Mouse (Mus musculus) heart, adult 8-10 months (tissue): ENCODE measurements around the gene Gpr26. TPM values are rescaled to one million over a fixed set of nuclear protein-coding genes. Genes with fewer than 3 reads are reported as not detected.

Experiments
- DNase-seq: peaks from one replicate; pipeline ENCODE4 v3.0.0; 2022; ENCODE audit warnings: low spot score
- total RNA-seq, 4 experiments: library from RNA; stranded (reverse); gene quantifications; 2 replicates each; pipeline ENCODE4 v1.2.4; 2022

The Gpr26 gene
- total RNA-seq: under 1 TPM in 1 of 4 experiments, not detected in 3; 0.03 TPM

DNA sequence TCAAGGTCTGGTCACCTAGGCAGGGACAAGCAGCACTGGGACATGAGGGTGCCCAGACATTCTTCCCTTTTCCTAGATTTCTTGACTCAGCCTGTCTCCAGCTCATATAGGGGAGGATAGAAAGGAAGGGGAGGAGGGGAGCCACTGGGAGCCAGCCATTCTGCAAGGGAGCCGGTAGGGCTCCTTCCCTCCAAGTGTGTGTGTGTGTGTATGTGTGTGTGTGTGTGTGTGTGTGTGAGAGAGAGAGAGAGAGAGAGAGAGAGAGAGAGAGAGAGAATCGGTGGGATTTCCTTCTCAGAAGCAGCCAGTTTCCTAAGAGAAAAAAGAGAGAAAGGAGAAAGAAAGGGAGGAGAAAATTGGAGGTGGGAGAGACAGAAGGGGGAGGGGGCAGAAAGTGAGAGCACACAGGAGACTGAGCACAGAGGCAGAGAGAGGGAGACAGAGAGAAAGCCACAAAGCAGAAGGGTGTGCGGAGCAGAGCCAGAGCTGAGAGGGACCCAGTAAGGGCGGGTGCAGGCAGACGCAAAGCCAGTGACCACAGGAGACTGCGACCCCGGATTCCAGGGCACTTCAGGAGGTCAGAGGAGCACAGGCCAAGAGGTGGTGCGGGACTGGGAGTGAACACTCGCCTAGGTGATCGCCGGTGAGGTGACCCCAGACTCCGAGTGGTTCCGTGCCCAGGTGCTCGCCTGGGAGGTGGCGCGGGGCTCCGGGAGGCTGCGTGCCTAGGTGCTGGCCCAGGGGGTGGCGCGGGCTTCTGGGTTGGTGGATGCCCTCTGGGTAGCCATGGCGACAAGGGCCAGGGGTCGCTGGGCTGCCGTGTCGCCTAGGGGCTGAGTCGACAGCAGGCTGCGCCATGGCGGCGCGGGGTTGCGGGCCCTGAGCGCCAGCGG lies at the start of gene Gpr26:
Gpr26 (plus strand) TSS at position 438 of the 893 bp plus-strand sequence.
- DNase-seq: no peak

DNA sequence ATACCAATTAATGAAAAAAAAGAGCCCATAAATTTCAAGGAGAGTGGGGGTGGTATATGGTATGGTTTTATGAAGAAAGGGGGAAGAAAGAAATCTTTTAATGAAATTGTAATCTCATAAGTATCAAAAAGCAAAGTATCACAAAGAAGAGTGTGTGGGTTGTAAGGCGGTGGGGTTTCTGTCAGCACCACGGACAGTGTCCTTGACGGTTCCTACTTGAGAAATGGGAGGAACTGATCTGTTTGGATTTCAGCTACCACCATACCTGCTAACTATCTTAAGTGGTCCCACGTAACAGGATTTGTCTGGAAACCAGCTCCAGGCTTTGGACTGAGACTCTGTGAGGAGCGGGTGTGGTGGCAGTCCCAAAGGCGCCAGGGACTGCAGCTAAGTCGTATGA lies 48.9 kb upstream of the Gpr26 start:
- DNase-seq: no peak

DNA sequence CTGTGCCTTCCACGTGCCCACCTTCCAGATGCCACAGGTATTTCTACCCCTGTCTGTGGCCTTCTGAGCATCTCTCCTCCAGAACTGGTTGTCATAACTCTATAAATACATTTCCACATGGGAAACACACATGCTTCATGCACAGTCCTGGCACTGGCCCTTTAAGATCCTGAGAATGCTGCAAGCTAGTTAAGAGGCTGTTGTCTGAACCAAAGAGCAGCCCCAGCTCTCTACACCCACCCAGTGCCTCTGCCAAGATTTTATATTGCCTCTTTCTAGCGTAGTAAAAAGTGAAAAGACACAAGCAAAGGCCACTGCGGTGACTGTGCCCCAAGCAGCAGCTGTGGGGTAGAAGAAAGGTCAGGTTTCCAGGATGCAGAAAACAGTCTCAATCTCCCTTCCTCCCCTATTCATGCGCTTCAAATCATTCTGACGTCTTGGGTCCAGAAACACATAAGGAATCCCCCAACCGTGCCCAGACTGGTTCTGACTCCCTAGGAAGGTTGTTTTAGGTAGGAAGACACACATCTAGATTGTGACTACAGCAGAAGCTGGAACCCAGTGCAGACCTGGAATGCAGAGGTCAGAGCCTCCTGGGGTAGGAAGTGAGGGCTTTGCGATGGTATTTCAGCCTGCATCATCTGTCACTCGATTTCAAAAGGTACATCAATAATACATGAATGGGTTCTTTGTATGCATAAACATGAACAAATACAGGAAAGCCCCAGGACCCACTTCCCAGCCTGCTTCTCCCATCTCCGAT lies 38.8 kb upstream of the Gpr26 start:
- no peak for DNase-seq

DNA sequence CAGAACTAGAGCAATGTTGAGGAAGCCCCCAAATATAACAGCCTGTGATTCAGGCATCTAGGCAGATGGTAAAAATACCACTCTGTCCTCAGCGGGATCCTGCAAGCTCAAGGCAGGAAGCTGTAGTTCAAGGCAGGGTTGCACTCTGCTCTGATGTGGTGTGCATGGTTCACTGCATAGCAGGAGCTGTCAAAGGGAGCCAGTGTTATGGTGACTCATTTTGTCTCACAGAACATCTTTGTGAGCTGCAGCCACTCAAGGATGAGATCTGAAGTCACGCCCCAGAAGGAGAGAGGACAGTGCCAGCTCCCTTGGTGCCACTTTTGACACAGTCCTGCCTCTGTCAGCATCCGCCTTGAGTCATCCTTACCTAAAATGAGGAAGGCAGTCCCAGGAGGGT lies 28.6 kb upstream of the Gpr26 start:
- DNase-seq: no peak

DNA sequence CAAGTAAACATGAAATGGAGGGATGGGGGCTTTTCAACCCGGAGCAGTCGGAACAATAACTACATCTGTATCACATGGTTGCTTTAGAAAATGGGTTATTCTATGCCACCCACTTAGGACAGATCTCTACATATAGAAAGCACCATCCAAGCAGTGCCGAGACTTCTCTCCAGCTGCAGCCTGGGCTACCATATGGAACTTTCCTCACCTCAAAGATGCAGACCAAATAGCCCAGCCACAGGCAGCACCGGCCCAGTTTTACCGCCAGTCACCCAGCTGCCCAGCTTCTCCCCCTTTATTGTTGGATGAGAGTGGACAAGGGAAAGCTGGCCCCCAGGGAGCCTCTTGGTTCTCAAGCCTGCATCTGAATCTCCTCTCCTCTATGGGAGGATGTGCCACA lies 15.1 kb upstream of the Gpr26 start:
- no peak for DNase-seq

DNA sequence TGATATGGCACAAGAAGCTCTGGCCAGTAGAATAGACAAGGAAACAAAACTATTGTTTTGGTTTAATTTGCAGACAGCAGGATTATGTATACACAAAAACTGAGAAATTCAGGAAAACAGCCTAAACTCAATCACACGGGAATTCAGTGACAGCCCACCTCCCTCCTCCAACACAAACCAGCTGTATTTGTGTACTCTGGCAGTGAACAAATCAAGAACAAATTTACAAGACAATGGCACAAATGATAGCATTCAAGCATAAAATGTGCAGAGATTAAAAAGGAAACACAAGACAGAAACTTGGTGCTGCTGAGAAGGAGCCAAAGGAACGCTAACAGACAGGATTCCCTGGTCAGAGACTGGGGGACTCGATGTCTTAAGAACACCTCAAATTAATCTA lies 12.9 kb upstream of the Gpr26 start:
- no peak for DNase-seq

DNA sequence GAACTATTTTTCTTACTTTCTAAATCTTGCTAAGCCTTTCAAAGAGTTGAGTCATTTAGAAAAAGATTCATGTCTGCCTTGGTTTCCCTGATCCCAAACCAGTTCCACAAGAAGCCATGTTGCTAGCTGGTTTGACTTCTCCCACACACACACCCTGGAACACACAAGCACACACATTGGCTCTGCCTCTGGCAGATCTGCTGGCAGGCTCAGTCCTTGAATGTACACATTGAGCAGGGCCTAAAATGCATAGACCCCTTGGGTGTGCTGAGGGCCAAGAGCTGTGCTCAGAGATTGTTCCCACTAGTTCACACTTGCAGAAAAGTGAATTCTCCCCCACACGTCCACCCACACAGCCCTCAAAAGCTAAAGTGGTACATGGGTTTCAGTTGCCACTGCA lies 7.6 kb upstream of the Gpr26 start:
- no peak for DNase-seq

DNA sequence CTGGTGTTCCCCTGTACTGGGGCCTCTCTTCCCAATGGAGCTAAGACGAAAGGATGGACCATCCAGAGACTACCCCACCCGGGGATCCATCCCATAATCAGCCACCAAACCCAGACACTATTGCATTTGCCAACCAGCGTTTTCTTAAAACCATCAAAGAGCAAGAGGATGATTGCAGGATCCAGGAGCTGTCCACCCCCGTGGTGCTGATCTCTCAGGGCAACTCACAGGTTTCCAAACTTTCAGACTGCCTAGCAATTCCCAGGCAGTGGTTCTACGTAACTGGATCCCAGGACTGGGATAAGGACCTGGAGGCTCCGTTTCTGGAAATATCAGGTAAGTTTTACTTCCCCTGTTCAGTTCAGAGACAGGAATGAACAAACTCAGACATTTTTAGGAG lies 5.7 kb upstream of the Gpr26 start:
- DNase-seq: peak; percentile 2

DNA sequence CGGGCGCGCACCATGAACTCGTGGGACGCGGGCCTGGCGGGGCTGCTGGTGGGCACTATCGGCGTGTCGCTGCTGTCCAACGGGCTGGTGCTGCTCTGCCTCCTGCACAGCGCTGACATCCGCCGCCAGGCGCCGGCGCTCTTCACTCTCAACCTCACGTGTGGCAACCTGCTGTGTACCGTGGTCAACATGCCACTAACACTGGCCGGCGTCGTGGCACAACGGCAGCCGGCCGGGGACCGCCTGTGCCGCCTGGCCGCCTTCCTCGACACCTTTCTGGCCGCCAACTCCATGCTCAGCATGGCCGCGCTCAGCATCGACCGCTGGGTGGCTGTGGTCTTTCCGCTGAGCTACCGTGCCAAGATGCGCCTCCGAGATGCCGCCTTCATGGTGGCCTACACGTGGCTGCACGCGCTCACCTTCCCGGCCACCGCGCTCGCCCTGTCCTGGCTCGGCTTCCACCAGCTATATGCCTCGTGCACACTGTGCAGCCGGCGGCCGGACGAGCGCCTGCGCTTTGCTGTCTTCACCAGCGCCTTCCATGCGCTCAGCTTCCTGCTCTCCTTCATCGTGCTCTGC lies 745 bp downstream of the Gpr26 start:
- no peak for DNase-seq

DNA sequence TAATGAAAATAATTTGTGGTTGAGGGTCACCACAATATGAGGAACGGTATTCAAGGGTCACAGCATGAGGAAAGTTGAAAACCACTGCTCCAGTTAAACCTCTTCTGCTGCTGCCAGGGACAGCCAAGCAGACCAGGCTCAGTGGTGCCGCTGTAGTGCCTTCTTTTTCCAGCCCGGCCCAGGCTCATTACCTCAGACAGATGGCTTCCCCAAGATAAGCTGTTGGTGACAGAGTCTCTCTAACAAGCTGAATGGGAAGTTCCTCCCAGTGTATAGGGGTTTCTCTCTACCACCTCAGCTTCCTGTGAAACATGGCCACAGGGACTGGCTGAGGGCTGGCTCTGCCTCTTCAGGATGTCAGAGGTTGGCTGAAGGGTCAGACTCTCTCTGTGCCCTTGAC lies 4.0 kb downstream of the Gpr26 start:
- no peak for DNase-seq

DNA sequence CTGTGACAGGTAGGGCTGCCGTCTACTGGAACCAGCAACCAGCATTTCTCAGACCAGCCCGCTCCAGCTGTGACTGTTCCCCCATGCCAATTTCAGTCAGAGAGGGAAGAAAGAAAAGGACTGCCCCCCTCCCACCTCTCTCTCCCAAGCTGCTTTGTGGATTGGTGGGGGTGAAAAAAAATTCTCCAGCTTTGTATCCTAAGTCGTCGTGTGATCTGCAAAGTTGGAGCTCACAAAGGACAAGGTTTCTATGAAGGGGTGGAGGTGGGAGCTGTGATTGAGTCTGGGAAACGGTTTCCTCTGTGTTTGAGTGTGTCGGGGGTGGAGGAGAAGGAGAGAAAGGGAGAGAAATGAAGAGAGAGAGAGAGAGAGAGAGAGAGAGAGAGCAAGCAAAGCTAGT lies 9.6 kb downstream of the Gpr26 start:
- no peak for DNase-seq

DNA sequence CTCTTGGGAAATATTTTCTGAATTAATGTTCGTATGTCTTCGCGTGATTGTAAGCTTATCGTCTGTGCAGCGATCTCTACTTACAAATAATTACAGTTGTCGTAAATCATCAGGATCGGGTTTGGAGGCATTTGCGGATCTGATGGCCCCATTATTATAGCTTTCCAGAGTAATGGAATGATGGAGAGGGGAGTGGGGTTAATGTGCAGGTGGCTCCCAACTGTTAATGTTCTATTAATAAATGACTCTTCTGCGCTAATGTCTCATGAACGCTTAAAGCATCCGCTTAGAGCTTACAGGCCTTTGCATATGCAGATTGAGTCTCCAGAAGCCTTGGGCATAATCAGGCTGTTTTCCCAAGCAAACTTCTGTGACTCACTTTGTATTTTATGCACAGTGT lies 12.3 kb downstream of the Gpr26 start:
- DNase-seq: no peak

DNA sequence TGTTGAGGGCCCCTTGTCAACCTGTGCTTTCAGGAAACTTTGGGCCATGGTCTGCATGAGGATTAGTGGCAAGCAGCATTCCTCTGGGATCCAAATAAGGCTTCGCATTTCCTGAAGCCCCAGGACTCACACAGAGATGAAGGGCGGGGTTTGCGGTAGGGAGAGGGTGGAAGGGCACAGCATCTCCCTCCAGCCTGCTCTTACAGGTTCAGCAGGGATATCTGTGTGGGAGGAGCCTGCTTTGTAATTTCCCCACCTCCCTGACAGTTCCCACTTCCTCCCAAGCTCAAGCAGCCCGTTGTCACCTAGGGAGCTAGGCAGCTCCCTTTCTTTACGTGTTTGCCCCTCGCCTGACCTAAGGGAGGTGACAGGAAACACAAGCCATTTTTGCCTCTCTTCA lies 22.8 kb downstream of the Gpr26 start:
- DNase-seq: no peak

DNA sequence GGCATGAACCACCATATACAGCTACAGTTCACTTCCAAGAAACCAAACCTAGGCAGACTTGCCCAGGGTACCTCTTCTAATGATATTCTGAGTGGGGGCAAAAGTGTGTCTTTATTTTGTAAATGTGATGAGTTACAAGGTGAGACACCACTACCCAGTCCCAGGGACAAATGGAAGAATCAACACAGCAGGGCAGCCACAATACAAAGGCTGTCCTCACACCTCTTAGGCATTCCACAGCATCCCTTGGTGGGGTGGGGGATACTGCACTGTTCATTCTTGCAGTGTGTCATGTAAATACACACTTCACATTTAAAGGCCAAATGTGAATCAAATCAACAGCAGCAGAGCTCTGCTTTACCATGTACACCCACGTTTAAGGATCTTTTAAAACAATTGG lies 26.0 kb downstream of the Gpr26 start:
- DNase-seq: no peak

DNA sequence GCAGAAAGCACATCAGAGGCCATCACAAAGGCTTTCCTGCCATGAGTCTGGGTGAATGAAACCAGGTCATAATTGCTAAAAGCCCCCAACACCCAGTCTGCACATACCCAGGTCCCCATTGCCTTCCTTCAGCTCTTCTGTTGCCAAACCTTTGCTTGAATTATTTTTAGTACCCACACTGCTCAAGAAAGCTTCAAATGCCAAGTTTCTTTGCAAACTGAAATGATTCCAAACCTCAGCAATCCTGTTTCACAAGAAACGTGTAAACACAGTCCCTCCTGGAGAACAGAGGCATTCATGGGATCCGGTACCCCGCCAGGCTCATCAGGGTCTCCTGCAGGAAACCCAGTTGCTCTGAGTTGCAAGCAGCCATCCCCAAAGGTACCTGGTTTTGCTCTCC lies 26.6 kb downstream of the Gpr26 start:
- DNase-seq: no peak

DNA sequence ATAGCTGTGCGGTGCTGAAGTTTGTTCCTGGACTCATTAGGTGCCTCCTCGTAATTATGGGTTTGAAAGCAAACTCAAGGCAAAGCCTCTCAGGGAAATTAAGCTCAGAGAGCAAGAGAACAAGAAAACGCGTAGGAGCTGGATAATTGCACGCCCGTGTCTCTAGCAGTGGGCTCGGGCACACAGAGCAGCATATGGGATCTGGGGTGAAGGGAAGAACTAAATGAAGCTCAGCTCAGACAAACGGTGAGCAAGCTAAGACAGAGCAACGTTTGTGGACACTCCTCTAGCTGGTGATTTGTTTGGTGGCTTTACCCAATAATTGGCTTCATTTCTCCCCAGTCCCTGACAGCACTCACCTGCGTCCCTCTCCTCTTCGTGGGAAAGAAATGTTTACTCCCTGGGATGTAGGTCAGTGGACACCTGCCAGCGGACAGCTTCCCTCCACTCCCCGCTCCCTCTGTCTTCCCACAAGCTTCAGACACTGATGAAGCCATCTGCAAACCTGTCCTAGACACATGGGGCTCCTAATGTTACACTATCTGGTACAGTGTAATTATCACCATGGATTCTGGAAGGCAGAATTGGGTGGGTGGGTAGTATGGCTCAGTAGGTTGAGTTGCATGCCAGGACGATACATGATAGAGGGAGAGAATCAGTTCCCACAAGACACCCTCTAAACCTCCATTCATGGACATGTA lies 39.9 kb downstream of the Gpr26 start:
- no peak for DNase-seq

DNA sequence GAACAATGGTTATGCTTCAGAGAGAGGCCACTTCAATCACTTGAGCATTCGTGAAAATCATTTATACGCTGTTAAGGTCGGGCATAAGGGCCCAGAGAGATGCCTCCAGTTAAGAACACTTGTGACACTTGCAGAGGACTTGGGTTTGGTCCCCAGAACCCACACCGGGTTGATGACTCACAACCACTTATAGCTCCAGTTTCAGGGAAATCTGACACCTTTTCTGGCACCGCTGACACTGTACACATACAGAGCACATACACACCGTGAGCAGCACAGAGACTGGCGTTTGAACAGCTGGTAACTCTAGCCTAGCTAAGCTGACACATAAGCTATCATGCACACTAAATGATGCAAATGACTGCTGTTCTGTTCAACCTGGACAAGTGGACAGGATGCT lies 42.7 kb downstream of the Gpr26 start:
- no peak for DNase-seq

DNA sequence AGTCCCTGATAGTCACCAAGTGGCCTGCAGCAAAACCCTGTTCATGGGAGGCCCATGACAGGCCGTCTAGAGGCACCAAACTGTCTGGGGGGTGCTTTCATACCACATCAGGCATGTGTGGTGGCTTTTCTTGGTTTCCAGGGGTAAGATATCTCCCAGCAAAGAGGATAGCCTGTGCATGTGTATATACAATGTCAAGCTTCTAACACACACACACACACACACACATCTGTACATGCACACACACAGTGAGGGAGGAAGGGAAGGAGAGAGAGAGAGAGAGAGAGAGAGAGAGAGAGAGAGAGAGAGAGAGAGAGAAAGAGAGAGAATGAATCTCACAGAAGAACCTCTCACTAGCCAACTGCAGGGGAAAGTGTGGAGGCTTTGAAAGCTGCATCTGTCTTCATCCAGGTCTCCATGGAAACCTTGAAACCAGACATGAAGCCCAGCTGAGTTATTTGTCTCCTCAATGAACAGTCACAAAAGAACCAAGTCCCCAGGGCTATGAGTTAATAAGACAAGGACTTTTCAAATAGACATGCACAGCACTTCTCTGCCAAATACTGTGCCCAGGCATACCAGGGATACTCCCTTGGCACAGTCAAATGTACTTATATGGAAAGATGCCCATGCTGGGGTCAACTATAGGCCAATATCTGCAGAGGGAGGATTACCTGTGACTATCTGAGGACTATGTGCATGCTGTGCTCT lies 46.9 kb downstream of the Gpr26 start:
- DNase-seq: no peak

DNA sequence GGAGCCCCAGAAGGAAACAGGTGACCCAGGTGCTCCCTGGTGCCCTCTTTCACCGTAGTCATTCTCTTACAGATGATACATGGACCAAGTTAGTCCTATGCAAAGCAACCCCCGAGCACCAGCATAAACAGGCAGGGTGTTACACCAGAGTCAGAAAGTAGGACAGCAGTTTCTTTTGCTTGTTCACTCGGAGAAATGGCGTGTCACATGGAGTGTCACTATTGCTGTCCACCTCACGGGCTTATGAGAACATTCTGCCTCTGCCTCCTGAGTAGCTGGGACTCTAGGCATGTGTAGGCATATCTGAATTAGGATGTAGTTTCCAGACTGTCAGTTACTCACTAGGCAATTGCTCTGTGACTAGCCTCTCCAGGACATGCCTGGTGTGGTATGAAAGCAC lies 47.7 kb downstream of the Gpr26 start:
- no peak for DNase-seq

DNA sequence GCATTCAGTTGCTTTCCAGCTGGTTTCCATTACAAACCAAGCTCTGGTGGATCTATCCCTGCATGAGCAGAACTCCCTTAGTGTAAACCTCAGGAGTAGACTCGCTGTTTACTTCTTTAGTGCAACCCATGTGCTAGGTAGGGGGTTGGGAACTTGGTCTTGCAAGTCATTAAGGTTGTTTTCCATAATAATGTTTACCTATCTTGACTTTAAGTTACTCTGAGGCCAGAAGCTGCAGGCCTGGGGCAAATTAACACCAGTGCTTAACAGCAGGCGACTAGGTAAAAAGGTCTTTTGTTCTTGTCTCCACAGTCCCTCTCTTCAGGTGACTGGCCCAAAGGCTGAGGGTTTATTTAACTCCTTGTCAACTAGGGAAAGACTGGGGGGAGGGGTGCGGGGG lies 48.9 kb downstream of the Gpr26 start:
- no peak for DNase-seq

DNA sequence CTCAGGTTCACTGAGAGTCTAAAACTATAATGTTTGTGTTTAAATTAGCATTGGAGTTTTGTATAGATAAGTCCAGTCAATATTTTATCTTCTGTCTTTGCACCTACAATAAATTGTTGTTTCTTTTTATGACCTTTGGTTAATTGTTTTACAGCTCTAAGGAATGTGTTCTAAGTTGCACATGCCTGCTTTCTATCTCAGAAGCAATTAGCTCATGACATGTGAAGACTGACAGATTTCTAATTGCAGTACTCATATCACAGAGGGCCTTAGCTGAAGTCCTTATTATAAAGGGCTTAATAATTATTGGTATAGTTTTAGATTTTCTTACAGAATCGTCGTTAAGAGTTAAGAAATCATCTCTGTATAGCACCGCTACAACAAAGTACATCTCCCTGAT lies 49.7 kb downstream of the Gpr26 start:
- no peak for DNase-seq
